Mouse (Mus musculus) T-helper 17 cell (primary cell): ENCODE results near the gene Gm44790.
"Not testable (repeated sequence)": the region's sequence is repeated elsewhere in the genome, so short reads cannot be mapped to it uniquely, and the experiment has no call there.

Experiments
- in situ Hi-C, 2 experiments: fragments of 300-600 bp; cut with MboI, MseI; formaldehyde crosslinking; loops; 1 replicate in 1 of 2; 2 replicates in 1 of 2; pipeline ENCODE4 v1.15.1; 2025; ENCODE audit warnings: high pct_unique_total_duplicates in 2 of 2

Gm44790 gene

DNA sequence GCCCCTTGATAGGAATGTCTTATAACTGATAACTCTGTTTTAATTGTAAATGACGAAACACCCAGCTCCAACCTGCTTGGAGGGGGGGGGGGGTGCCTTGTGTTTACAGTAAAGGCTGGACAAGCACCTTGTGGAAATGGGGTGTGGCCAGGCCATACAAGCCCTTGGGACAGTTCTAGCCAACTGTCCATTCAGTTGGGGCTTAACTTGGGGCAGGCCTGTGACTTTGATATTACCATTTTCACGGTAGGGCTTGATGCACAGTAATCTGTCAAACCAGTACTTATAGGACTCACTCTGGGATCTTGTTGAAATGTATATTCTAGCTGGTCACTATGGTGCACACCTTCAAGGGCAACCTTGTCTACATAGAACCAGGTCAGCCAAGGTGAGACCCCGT lies 44.9 kb downstream of the Gm44790 start:
- in situ Hi-C loops, result loop anchor here in 1 of 2 experiments (10.0 kb wide), 1 partner anchor 53 kb away; the partner anchor contains the start of gene Pcbp1

DNA sequence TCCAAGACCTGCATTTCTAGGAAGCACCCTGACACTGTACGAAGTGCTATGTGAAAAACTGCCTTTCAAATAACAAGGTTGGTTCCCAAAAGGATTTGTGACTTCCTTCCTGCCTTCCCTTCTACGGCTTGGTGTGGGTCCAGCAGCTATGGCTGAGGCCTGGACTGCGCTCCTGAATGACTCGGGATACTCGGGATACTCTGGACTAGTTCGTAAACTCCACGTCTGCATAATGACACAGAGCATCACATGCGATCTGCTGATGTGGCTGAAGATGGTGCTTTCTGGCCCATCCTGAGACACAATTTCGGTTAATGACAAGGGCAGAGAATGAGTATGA lies 45.3 kb downstream of the Gm44790 start:
- in situ Hi-C loops, result loop anchor here in 1 of 2 experiments (10.0 kb wide), 1 partner anchor 53 kb away; the partner anchor contains the start of gene Pcbp1

DNA sequence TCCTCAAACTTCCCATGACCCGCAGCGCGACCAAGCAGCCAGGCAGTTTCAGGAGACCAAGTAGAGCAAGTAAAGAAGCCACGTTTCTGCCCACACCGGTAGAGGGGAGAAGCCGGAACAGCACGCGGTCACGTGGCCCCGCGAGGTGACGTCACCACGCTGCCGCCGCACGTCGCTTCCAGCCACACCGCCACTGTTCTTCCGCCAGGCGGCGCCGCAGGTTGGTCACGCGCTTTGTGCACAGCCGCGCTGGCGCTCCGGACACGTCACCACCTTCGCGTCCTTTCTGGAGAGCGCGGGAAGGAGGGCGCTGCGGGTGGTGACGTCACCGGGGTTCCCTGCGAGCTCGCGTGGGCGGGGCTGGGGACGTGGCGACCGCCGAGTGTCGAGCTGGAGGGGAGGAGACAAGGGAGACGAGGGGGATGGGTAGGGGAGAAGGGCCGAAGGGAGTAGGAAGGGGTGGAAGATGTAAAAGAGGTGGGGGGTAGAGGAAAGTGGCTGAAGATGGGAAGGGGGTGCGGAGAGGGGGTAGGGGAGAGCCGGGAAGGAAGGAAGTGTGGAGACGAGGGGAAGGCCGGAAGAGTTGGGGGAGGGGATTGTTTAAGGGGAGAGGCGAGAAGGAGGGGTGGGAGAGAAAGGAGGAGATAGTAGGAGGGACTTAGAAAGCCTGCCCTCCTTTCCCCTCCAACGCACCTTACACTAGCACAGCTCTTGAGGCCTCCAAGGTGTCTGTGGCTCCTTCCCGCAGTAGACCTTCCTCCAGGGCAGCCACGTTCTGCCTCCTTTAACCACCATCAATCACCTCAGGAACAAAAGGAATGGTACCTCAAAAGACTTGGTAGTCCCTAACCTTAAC lies 45.9 kb downstream of the Gm44790 start:
- in situ Hi-C loops, result loop anchor here in 1 of 2 experiments (10.0 kb wide), 1 partner anchor 52 kb away; the partner anchor contains the start of gene Pcbp1

DNA sequence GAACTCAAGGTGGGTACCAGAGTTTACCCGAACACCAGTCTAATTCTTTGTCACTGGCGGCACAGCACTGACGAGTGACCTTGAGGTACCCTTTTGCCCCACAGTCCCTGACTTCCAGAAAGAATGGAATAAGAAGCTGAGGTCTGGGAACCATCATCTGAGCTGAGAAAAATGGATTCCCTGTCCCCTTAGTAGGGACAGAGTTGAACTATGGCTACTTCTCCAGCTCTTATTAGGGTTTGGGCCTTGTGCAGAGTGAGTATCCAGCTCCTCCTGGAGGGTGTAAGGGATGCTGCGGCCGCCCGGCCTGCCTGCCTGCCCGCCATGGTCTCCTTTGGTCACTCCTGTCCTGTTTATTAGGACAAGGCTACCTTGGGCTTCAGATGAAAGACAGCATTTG lies 46.6 kb downstream of the Gm44790 start:
- in situ Hi-C loops, result loop anchor here in 1 of 2 experiments (10.0 kb wide), 1 partner anchor 52 kb away; the partner anchor contains the start of gene Pcbp1

DNA sequence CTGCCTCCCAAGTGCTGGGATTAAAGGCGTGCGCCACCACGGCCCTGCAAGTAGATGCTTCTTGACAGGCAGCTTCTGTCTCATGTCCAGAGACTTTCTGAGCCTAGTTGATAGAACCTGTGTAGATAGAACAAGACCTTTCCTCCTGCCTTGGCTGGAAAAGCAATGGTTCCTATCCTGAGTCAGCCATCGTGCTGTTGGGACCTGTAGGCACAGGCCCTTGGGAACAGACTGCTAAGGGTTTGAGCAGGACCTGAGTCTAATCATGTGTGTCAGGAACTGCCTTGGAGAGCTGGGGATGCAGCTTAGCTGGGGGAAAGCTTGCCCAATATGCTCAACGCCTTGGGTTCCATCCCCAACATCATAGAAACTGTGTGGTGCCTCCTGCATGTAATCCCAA lies 47.6 kb downstream of the Gm44790 start:
- in situ Hi-C loops, result loop anchor here in 1 of 2 experiments (10.0 kb wide), 1 partner anchor 51 kb away; the partner anchor contains the start of gene Pcbp1

DNA sequence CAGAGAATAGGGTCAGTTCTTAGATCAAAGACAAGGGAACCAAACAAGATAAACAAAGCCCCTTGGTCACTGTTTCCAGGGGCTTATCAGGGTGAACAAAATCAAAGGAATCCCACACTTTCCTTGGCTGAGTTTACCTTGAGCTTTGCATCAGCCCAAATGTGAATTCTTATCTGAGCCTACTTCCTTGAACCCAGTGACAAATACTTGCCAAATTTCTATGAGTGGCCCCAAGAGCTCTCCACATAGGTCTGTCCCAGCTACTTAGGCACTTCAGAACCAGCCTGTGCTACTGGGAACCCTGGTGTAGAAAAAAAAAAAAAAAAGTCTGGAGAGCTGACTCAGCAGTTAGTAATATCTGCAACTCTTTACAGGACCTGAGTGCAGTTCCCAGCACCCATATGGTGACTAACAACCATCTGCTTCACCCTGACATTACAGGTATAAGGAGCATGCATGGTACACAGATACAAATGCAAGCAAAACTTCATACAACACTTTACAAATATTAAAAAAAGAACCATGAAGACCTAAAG lies 48.3 kb downstream of the Gm44790 start:
- in situ Hi-C loops, result loop anchor here (5.0 to 10.0 kb wide), 2 partner anchors 50 to 53 kb away; partner anchors contain the start of gene Pcbp1 (in 2 of the 2)

DNA sequence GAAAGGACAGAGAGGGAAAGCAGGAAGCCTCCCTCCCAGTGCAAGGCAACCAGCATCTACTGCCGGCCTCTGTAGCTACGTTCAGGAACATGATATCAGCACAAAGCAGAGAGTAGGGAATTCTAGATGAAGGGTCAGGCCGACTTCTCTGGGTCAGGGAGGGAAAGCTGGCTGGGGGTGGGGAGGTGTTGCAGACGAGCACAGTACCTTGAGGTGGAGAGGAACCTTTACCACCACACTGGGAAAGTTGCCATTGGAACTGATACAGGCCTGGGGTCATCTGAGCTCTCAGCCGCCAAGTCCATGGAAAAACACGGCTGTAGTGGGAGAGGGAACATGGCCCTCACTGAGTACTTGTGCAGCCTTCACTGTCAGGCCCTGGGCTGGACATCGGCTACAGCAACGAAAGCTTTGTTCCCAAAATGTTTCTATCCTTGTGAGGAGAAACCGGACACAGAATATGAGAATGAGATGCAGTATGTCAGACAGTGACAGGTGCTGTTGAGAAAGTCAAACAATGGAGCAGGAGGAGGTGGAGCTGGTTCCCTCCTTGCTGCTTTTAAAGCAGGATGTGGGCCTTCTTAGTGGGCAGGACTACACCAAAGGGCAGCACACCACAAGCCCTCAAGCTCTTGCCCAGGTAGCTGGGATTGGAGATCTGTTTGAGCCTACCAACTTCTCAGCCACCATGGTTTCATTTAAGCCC lies 49.2 kb downstream of the Gm44790 start:
- in situ Hi-C loops, result loop anchor here (5.0 to 10.0 kb wide), 2 partner anchors 49 to 52 kb away; partner anchors contain the start of gene Pcbp1 (in 2 of the 2)

DNA sequence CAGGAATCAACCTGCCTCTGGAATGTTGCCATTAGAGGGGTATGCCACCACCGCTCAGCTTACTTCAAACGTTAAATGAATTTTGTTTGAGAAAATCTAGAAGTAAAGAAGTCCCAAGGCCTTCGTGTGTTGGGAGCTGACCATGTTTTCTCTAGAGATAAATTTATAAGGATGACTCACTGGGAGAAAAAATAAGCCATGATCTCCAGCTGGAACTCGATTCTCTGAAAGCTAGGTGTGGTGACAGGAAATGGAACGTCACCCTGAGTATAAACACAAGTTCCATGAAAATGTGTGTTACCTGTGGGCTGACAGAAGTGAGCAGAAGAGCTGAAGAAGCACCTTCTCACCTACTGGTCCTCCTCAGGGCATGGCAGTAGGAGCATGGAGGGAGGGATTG lies 50.5 kb downstream of the Gm44790 start:
- in situ Hi-C loops, result loop anchor here (5.0 to 10.0 kb wide), 2 partner anchors 48 to 50 kb away; partner anchors contain the start of gene Pcbp1 (in 2 of the 2)

DNA sequence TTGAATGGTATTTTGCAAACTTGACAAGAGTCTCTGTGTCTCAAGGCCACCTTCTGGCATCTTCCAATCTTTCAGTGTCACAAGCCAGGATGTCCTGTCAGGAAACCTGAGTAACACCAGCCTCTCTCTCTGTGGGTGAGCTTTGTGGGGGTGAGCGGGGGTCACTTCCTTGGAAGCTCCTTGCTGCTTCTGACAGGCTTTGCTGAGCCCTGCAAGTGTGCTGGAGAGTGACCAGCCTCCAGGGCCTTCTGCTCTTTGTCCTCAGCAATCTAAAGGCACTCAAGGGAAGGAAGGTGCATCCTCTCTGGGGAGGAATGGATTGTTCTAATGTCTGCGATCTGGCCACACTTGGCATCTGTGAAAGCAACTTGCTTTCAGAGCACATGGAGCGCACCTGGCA lies 52.9 kb downstream of the Gm44790 start:
- in situ Hi-C loops, result loop anchor here (5.0 to 10.0 kb wide), 2 partner anchors 45 to 48 kb away; partner anchors contain the start of gene Pcbp1 (in 2 of the 2)

DNA sequence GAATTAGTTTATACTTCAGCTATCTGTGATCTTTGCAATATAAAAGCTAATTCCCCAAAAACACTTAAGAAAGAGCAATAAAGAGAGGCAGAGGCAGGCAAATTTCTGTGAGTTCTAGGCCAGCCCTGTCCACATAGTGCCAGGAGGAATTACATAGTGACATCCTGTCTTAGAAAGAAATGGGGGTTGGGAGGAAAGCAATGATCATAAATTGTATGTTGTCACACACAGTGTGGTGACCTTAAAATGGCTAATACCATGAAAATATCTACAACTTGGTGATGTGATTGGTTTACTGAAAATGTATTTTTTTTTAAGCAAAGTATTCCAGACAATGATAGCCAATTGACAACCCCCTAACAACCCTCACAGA lies 53.3 kb downstream of the Gm44790 start:
- in situ Hi-C loops, result loop anchor here (5.0 to 10.0 kb wide), 2 partner anchors 45 to 47 kb away; partner anchors contain the start of gene Pcbp1 (in 2 of the 2)

DNA sequence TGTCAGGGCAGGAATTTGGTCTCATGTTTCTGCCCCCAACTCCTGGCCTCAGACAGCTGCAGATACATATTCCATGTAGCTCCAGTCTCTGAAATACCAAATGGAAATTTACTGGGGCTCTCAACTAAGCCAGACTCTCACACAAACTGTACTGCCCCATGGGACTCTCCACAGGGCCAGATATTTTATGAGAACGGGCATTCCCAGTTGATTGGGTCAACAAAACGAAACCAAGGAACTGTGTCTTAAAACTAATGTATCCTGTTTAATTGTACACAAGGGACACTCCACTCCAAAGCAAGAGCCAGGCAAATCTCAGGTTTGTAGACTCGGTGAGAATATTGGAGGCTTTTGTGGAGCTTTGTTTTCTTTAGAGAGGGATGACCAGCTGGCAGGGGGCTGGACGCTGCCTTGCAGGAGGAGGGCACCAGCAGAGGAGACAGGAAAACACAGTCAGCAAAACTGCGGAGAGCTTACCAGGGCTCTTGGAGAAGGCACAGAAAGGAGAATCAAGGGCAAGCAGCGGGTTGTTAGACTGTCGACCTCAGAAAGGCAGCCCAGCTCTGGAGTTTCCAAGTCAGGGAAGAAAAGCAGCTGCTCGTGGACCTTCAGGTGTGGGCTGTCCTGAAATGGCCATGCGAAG lies 53.9 kb downstream of the Gm44790 start:
- in situ Hi-C loops, result no loop called here

DNA sequence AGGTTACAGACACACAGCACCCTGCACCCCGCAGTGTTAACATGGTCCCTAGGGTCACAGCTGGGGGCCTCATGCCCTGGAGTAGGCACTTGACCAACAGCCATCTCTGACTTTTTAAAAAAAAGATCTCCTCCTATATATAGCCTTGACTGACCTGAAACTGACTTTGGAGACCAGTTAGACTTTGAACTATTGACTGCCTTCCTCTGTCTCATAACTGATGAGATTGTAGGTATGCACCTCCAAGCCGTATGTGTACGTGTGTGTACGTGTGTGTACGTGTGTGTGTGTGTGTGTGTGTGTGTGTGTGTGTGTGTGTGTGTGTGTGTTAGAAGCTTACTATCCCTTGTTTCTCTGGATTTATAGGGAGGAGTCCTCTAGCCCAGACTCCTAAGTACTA lies 55.4 kb downstream of the Gm44790 start:
- in situ Hi-C loops, result no loop called here

DNA sequence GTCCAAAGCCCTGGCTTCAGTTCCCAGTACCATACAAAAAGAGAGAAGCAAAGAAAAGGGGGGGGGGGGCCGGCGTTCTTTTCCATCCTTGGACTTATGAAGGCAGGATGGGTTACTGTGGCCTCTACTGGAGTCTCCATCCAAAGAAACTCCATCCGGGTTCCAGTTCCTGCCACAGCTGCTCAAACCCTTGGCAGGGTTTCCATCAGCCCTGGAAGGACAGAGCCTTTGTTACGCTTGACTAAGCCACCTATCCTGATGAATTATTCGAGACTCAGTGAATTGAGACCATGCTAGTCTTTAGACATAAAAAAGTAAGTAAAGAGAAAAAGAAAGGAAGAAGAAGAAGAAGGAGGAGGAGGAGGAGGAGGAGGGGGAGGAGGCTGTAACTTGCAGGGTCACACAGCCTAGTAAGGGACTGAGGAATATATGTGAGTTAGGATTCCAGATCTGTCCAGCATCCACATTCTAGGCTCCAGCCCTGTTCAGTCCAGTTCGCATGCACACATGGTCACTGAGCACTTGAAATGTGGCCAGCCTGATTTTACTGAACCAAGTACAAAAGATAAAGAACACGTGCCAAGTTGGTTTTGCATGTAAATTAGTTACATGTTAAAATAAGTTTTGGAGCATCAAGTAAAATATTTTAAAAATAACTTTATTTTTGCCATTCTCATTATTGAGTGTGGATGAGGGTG lies 59.6 kb downstream of the Gm44790 start:
- in situ Hi-C loops, result no loop called here

DNA sequence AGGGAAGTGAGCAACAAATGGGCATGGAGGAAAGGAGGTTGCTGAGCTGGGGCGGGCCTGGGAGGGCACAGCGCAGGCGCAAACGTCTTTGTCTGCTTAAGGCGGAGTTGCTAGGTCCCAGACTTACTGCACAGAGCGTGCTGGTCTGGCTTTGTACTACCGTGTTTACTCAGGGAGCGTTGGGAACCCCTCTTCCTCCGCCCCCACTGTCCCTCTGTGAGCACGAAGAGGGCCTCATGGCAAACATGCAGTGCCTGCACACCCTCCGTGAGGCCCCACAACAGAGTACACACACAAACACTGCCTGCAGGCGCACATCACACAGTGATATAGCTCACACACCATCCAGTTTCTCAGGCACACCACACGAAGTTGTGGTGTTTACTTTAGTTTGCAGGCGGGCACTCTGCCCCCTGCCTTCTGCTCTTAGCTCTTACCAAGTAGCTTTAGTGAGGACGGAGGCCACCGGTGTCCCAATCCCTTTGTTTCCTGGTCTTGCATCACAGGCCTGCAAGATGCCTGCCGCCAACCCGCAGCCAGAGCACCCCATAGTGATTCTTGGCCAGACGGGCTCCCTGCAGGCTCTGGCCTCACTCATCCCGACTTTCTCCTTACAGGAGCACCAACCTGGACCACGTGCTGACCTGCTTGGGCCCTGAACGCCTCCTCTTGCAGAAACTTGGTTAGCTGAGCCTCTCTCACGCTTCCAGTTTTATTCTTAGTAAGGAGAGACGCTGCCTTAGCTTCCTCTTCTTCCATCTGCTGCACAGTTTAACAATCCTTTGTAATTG lies 61.1 kb downstream of the Gm44790 start:
- in situ Hi-C loops, result no loop called here

DNA sequence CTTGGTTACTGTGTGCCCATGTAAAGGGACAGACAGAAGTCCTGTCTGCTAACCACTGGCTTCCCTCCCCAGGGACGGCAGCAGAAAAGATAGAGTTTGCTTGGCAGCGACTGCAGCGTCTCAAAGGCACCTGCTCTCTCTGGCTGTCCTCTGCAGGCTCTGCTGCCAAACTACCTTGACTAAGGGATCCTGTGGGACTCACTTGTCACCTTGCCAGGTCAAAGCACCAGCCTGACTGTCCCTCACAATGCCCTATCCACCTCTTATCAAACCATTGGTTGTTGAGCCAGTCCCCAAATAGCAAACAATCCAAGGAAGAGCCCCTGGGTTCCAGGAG lies 61.7 kb downstream of the Gm44790 start:
- in situ Hi-C loops, result no loop called here

DNA sequence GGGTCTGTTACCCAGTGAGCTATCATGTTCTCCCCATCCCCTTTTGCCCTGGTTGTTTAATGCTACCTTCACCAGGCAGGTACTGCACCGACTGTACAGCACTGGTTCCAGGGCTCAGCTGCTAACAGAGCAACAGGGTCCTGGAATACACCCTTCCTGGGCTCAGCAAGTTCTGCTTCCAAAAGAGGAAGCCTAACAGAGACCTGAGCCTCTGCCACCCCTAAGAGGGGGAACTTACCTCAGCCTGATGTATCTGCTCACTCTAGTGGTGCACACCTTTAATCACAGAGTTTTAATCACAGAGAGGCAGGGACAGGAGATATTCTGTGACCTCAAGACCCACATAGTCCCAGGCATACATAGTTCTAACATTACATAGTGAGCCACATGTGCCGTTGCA lies 63.5 kb downstream of the Gm44790 start:
- in situ Hi-C loops, result no loop called here

DNA sequence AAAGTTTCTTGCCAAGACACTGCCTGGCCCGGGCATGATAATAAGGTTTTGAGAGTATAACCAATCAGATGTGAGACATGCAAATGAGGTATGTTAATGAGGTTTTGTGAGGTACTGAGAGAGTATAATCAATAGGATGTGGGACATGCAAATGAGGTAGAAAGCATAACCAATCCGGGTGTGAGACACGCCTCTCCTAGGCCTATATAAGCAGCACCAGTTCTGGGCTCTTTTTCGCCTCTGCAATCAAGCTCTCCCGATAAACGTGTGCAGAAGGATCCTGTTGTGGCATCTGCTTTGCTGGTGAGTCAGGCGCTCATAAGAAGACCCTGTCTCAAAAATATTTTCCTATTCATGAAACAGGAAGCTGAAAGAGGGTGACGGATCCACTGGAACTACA lies 64.0 kb downstream of the Gm44790 start:
- in situ Hi-C loops, result not testable (repeated sequence)

DNA sequence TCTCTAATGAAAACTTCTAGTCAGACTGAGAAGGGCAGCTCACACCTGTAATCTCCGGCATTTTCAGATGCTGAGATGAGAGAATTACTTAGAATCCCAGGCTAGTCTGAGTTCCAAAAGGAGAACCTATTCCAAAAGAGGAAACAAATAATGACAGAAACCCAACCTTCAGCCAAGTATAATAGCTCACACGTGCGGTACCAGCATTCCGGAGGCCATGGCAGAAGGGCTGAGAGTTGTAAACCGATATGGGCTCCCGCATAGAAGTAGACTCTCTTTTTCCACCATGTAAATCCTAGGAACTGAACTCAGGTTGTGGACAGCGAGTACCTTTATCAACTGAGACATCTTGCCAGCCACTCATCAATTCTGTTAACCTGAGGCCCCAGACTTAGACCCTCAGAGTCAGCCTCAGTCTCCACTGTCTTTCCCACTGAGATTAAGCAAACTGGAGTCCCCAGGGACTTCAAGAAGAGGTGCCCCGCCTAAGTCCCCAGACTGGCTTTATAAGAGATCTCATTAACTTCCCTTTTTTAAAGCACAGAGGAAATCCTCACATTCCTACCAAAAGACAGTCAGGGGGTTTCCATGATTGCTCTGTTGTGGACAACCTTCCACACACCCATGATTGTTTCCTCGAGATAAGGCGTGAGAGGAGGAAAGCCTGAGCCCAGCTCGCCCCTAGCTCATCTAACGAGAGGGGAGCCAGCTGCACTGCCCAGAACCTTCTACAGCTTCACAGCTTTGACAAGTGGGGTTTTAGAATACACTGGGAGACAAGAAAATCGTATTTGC lies 67.2 kb downstream of the Gm44790 start:
- in situ Hi-C loops, result no loop called here

DNA sequence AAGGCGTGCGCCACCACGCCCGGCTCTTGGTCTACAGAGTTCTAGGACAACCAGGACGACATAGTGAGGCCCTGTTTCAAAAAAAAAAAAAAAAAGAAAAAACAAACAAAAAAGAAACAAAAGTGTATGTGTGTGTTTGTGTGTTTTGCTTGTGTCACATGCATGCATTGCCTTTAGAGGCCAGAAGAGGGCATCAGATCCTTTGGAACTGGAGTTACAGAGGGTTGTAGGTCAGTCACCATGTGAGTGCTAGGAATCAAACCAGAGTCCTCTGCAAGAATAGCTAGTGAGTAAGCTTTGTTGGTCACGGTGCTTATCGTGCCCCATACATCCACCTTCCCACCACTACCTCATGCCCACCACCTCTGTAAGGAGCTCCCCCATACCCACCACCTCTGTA lies 68.3 kb downstream of the Gm44790 start:
- in situ Hi-C loops, result no loop called here
